Mouse (Mus musculus) stomach, postnatal 0 days (tissue): Measurements from ENCODE around the gene Slc38a7.

Experiments used
- CTCF ChIP-seq: IDR thresholded peaks from 2 replicates; pipeline ENCODE4 v1.5.1; 2016; ENCODE audit warnings: antibody characterized with exemption, low read depth, mild to moderate bottlenecking, moderate library complexity
- EP300 ChIP-seq: optimal IDR thresholded peaks from 2 replicates; pipeline ENCODE3; 2016; ENCODE audit warnings: antibody characterized with exemption

- no peak for TF ChIP-seq EP300
- TF ChIP-seq CTCF = no peak
Observed at GRCm38 (mm10) chr8:95850326-95850725, 3.0 kb downstream of the Slc38a7 start.
